Mouse (Mus musculus) ZHBTc4 (cell line): ENCODE data around the gene Slc4a1.
"Not testable (repeated sequence)": the region's sequence is repeated elsewhere in the genome, so short reads cannot be mapped to it uniquely, and the experiment has no call there.

Experiments
- DNase-seq: peaks from one replicate; pipeline ENCODE4 v3.0.0-alpha.2; 2011; ENCODE audit warnings: low read depth, low spot score

Slc4a1 gene

GRCm38 (mm10) chr11:102366103-102366502, at the start of gene Slc4a1:
Gene Slc4a1 (minus strand): TSS chr11:102366203.
- not testable (repeated sequence) for DNase-seq

- DNase-seq: no peak
These were observed 49.2 kb upstream of the Slc4a1 start for GRCm38 (mm10) chr11:102415034-102415802.

GRCm38 (mm10) chr11:102413059-102413458, 47.1 kb upstream of the Slc4a1 start:
- DNase-seq: no peak

- peak; percentile 91 for DNase-seq
These were observed 45.7 kb upstream of the Slc4a1 start for GRCm38 (mm10) chr11:102411704-102412103.

- no peak for DNase-seq
These were observed 45.1 kb upstream of the Slc4a1 start for GRCm38 (mm10) chr11:102411061-102411460.

GRCm38 (mm10) chr11:102410345-102410744, 44.3 kb upstream of the Slc4a1 start:
- not testable (repeated sequence) for DNase-seq

- no peak for DNase-seq
These were observed 43.9 kb upstream of the Slc4a1 start for GRCm38 (mm10) chr11:102409795-102410330.

GRCm38 (mm10) chr11:102408888-102409794, 43.1 kb upstream of the Slc4a1 start:
- DNase-seq: no peak

- peak; percentile 100 for DNase-seq
These were observed 42.4 kb upstream of the Slc4a1 start for GRCm38 (mm10) chr11:102408344-102408876.

GRCm38 (mm10) chr11:102407834-102408215, 41.8 kb upstream of the Slc4a1 start, which contains the start of gene Slc25a39:
Gene Slc25a39 (minus strand): TSS chr11:102407946.
- no peak for DNase-seq

GRCm38 (mm10) chr11:102406900-102407833, 41.2 kb upstream of the Slc4a1 start:
- peak; percentile 94 for DNase-seq

- DNase-seq: no peak
These were observed 40.4 kb upstream of the Slc4a1 start for GRCm38 (mm10) chr11:102406401-102406800.

- DNase-seq: no peak
These were observed 39.7 kb upstream of the Slc4a1 start for GRCm38 (mm10) chr11:102405544-102406285.

GRCm38 (mm10) chr11:102404161-102405010, 38.4 kb upstream of the Slc4a1 start:
- DNase-seq: no peak

GRCm38 (mm10) chr11:102403657-102404056, 37.7 kb upstream of the Slc4a1 start:
- no peak for DNase-seq

GRCm38 (mm10) chr11:102401898-102402500, 36.0 kb upstream of the Slc4a1 start:
- DNase-seq: no peak

GRCm38 (mm10) chr11:102400513-102401084, 34.6 kb upstream of the Slc4a1 start:
- DNase-seq: no peak

- peak; percentile 58 for DNase-seq
These were observed 33.6 kb upstream of the Slc4a1 start for GRCm38 (mm10) chr11:102399610-102400072.
